Mouse (Mus musculus) embryonic facial prominence, embryonic 11.5 days (tissue): ENCODE data around the gene Tmem8. TPM values are rescaled to one million over a fixed set of nuclear protein-coding genes. Genes with fewer than 3 reads are reported as not detected.

ENCODE experiments used
- polyA plus RNA-seq: library from polyadenylated mRNA; unstranded; fragments of >200 nt; fragmentation: Nextera tagmentation; extraction: Ambion mirVana; gene quantifications from 2 replicates; pipeline ENCODE4 v1.2.1, GENCODE M21; 2014

Tmem8 gene
- polyA plus RNA-seq, 1 experiment from 2014 or later: 0.48 TPM

Other genes starting within 250 kb of the Tmem8 start
- 7.3 and 9.5 TPM in 2 replicates for gene Mcrip2, start 244.5 kb upstream of the Tmem8 start, polyA plus RNA-seq
- gene Mettl26, start 238.2 kb upstream of the Tmem8 start, polyA plus RNA-seq: 49.8 and 63.3 TPM in 2 replicates
- gene Wfikkn1, start 232.4 kb upstream of the Tmem8 start, polyA plus RNA-seq: 0.63 and 0.87 TPM in 2 replicates
- 17.6 and 18.7 TPM in 2 replicates for gene Rab40c, start 193.6 kb upstream of the Tmem8 start, polyA plus RNA-seq
- gene Pigq, start 168.4 kb upstream of the Tmem8 start, polyA plus RNA-seq: 40.2 and 41.4 TPM in 2 replicates
- 0.15 TPM in 1 of 2 replicates, not detected in the other for gene Nhlrc4, start 168.3 kb upstream of the Tmem8 start, polyA plus RNA-seq
- gene A930017K11Rik, start 160.7 kb upstream of the Tmem8 start, polyA plus RNA-seq: 0.15 and 0.49 TPM in 2 replicates
- 17.4 and 20.2 TPM in 2 replicates for gene Capn15, start 127.5 kb upstream of the Tmem8 start, polyA plus RNA-seq
- gene Rab11fip3, start 43.7 kb upstream of the Tmem8 start, polyA plus RNA-seq: 12.9 and 16.1 TPM in 2 replicates
- 18.8 and 19.0 TPM in 2 replicates for gene Decr2, start 23.0 kb upstream of the Tmem8 start, polyA plus RNA-seq
- gene Nme4, start 17.7 kb upstream of the Tmem8 start, polyA plus RNA-seq: 91.2 and 104 TPM in 2 replicates
- gene Mrpl28, start 10.2 kb downstream of the Tmem8 start, polyA plus RNA-seq: 250 and 261 TPM in 2 replicates
- gene Axin1, start 25.4 kb downstream of the Tmem8 start, polyA plus RNA-seq: 12.8 and 17.9 TPM in 2 replicates
- 0.48 and 0.64 TPM in 2 replicates for gene Pdia2, start 85.8 kb downstream of the Tmem8 start, polyA plus RNA-seq
- 2.0 and 3.0 TPM in 2 replicates for gene Rgs11, start 89.7 kb downstream of the Tmem8 start, polyA plus RNA-seq
- 15.9 and 21.1 TPM in 2 replicates for gene Arhgdig, start 94.5 kb downstream of the Tmem8 start, polyA plus RNA-seq
- 21.3 and 21.7 TPM in 2 replicates for gene Fam234a, start 130.9 kb downstream of the Tmem8 start, polyA plus RNA-seq
- 140 and 147 TPM in 2 replicates for gene Luc7l, start 139.6 kb downstream of the Tmem8 start, polyA plus RNA-seq